Mouse (Mus musculus) brain, embryonic 14.5 days (tissue): ENCODE measurements around the gene Unc5c. TPM values are rescaled to one million over a fixed set of nuclear protein-coding genes. Genes with fewer than 3 reads are reported as not detected.

Source experiments
- DNase-seq: peaks from one replicate; pipeline ENCODE4 v3.0.0-alpha.2; 2011; ENCODE audit warnings: low read depth
- CTCF ChIP-seq: fragments of 200-500 bp; IDR thresholded peaks from 2 replicates; pipeline ENCODE4 v1.5.1; 2012; ENCODE audit warnings: inconsistent platforms, mild to moderate bottlenecking, moderate library complexity, borderline replicate concordance; ENCODE audit not compliant: insufficient read depth, insufficient read length; ENCODE audit errors: extremely low read depth
- POLR2A ChIP-seq: fragments of 200-500 bp; IDR thresholded peaks from 2 replicates; pipeline ENCODE4 v1.6.1; 2012; ENCODE audit warnings: mild to moderate bottlenecking, inconsistent platforms, borderline replicate concordance; ENCODE audit not compliant: poor library complexity, insufficient read depth, insufficient read length, severe bottlenecking; ENCODE audit errors: extremely low read depth
- polyA plus RNA-seq: library from polyadenylated mRNA; depleted of rRNA; stranded (reverse); fragments of >200 nt; gene quantifications from 2 replicates; pipeline ENCODE4 v1.2.3, GENCODE M21; 2012

Gene Unc5c
- polyA plus RNA-seq, 1 experiment = 17.9 TPM

DNA sequence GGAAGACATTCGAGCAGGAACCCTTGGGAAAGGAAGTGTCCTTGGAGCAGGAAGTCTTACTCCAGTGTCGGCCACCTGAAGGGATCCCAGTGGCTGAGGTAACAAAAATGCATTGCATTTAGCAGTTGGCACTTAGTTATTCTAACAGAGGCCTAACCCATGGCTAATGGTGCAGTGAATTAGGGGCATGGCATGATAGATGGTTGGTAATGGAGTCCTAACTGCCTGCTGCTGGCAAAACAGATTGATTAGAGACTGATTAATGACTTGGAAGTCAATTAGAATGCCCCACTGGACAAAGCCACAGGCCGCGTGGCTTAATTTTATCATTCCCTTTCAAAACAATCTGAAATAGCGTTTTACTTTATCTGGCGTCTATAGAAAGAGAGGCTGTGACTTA, 268.8 kb downstream of the Unc5c start:
- no peak for DNase-seq
- no peak for TF ChIP-seq POLR2A
- TF ChIP-seq CTCF = no peak

DNA sequence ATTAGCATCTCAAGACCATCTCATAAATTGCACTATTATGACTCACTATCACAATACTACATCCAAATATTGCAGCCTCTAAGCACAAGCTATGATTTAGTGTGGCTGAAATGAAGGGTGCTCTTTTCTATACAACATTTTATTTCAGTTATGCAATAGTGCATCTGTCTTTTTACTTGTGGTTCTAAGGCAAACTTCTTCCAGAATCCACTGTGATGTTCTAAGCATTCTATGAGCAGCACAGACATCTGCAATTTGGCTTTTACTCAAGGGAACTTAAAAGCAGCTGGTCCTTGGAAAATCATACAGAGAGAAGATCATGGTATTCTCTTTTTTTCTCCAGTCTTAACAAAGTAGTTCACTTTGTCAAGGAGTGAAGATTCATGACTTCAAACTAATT, 270.3 kb downstream of the Unc5c start:
- TF ChIP-seq CTCF = no peak
- TF ChIP-seq POLR2A = no peak
- no peak for DNase-seq

DNA sequence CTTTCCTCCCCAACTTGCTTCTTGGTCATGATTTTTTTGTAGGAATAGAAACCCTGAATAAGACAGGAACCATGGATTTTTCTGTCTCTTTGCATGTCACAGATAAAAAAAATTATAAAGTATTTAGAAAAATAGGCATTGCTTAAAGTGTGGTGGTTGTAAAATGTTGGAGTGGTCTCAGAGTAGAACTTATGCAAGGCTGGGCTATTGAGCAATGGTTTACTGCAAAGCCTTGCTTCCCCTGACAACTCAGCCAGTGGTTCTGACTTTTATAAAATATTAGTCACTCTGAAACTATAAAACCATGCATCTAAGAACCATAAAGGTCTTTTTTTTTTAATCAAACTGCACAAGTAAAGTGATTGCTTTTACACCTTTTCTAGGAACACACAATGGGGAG, 280.3 kb downstream of the Unc5c start:
- TF ChIP-seq POLR2A (no peak), CTCF (no peak)

DNA sequence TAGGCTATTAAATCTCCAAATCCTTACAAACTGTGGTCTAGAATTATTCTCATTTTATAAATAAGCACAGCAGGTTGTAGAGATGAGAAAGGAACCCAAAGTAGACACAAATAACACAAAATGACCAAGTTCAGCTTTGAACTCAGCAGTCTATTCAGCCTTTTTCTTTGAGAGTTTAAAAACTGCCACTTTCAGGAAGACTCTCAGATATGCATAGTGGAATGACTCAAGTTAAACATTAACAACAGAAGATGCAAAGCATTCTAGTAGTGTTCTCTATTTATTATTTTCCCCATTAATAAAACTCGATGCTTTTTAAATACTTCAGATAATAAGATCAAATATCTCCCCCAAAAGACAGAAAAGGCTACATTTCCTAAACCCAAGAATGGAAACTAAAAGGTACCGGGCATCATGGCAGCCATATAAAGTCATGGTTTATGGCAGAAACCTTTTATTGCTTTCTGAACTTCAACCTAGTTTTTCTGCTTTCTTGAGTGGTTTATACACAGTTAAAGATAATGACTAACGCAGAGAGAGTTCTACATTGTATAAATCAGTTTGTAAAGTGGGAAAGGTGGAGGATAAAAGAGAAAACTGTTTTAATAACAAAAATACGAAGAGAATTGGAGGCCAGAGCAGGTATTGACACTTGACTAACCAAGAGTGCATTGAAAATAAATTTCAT, 283.8 kb downstream of the Unc5c start:
- no peak for DNase-seq
- no peak for TF ChIP-seq POLR2A
- no peak for TF ChIP-seq CTCF

More for the DNA sequence above, 280.3 kb downstream of the Unc5c start:
- DNase-seq = no peak

DNA sequence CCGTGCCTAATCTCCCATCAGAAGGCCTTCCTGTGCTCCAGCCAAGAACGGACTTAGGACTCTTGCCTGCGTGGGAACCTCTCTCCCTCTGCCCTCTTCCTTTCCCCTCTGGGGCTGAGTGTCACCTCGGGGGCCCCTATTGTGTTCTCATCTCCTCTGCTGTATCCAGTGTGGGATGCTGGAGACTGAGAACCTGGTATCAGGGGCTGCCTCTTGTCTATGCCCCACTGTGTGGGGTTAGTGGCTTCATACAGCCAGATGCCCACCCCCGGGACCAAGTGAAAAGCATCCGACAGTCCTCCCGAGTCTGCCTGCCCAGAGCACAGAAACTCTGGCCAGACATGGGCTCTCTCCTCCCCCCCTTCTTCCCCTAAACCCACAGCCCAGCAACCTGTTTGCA, 287.2 kb downstream of the Unc5c start:
- no peak for TF ChIP-seq POLR2A
- no peak for TF ChIP-seq CTCF
- DNase-seq = no peak

DNA sequence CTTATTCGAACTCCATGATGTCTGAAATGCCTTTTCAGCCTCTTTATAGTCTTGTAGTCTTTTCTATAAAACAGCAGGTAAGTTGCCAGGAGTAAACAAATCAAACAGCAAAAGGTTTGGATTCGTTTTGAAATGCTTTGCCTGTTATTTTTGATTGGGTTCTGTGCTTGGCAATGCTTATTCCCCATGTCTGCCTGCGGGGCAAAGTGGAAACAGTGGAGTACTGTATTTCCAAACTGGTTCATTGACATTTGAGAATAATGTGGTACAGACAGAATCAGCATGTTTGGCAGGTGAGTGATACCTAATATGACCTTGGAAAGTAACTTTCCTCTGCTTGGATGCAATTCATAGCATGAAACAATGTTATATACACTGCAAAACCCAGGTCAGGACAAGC, 292.2 kb downstream of the Unc5c start:
- DNase-seq = no peak

DNA sequence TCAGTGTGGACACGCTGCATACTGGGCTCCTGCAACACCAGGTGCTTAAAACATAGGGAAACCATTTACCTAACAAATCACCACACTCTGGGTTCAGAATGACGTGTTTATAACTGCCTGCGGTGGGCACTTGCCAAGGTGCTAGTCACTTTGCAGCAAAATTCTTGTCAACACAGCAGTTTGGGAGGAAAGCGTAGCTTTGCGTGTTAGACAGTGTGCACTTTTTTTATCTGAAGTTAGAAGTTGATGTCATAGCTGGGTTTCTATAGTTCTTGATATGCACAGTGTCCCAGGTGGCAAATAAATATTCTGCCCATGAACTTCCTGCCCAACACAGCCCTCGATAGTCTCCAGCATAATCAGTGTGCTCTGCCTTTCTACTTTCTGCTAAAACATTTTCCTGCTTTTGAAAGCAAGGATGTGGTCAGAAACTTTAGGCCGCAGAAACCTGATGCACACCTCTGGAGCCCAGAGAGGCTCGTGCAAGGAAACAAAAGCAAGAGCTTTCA, 313.4 kb downstream of the Unc5c start:
- TF ChIP-seq CTCF (no peak), POLR2A (no peak)
- DNase-seq = no peak

More for the DNA sequence above, 292.2 kb downstream of the Unc5c start:
- TF ChIP-seq CTCF (no peak), POLR2A (no peak)

DNA sequence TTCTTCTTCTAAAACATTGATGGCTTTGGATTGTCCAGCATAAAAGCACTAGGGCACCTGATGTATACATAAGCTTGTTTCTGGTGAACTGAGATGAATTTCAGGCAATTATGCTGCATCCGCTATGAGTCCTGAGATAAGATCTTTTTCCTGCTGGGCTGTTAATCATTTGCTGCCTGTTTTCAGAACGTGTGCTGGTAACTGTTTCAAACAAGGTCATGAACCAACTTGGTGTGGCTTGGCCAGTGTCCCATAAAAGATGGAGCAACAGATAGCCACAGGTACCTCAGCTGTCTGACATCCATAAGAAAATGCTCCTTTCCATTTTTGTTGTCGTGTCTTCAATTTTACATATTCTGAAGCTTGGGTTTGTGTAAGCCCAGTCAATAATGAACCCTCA, 314.2 kb downstream of the Unc5c start:
- TF ChIP-seq POLR2A = no peak
- TF ChIP-seq CTCF = no peak
- no peak for DNase-seq

DNA sequence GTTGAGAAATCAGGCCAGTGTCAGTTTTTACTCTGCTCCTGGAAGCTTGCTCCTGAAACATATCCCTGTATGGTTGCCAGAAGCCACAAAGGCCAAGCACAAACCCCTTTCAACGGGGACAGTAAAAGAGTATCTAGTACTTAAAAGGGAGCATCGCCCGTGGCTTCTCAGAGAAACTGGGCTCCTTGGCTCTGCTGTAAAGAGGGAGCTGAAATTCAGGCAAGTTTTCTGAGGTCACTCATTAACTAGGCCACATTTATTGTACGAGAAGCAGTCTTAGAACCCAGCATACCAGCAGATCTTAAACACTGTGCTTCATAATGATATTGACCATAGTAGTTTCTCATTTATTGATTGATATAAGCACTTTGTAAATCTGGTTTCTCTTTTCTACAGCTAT, 317.5 kb downstream of the Unc5c start:
- TF ChIP-seq POLR2A (no peak), CTCF (no peak)
- DNase-seq = no peak

DNA sequence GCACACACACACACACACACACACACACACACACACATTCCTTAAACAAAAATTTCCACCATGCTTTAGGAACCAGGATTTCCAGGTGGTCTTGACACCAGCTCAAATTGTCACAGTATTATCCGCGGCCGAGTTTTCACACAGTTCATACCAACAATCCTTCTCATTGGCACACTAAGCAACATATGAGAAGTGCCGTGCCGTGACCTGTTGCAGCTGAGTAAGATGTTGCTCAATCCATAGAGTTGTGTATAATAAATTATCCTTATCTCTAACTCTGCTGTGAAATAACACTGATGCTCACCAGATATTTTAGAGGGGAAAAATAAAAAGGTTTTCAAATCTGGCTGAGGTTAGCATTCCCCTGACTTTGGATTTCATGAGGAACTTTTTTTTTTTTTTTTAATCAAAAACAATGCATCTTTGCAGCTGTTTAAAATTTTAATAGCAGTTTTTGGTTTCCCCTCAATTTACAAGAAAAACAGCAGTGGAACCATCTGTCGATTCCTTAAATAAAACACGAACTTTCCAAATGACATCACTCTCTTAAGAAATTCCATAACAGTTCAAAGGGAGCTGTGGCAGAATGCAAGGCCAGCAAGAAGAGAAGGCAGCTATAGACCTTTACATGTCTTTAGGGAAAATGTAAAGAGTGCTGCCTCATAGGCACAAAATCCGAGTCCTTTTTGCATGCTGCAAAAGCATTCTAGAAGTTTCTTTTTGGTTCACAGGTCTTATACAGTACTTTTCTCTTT, 326.2 kb downstream of the Unc5c start:
- no peak for DNase-seq
- TF ChIP-seq POLR2A (no peak), CTCF (no peak)

DNA sequence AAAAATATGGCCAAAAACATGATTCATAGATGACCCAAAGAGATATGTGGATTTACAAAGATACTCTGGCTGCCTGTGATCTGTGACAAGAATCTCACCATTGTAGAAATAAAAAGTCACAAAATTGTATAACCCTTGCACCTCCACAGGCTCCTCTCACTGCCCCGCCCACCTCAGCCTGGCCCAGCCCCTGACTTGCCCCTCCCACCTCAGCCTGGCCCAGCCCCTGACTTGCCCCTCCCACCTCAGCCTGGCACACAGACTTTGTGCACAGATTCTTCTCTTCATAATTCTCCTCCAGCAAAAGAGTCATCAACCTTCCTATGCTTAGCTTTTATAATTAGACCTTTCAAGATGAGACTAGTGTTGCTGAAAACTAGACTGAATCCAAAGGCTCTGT, 327.1 kb downstream of the Unc5c start:
- no peak for TF ChIP-seq POLR2A
- TF ChIP-seq CTCF = no peak
- DNase-seq = no peak
